Mouse (Mus musculus) heart, adult 11 months (tissue): ENCODE data around the gene Dffa.
A peak's percentile ranks its signal among the peaks of the same experiment; 100 is the strongest.
"Not testable (repeated sequence)": the region's sequence is repeated elsewhere in the genome, so short reads cannot be mapped to it uniquely, and the experiment has no call there.

Experiments
- DNase-seq: peaks from one replicate; pipeline ENCODE4 v3.0.0; 2022

Gene Dffa

GRCm38 (mm10) chr4:149149611-149150010 lies 45.7 kb downstream of the Dffa start:
- DNase-seq, result peak; percentile 94

GRCm38 (mm10) chr4:149150256-149150655 lies 46.3 kb downstream of the Dffa start:
- DNase-seq, result peak; percentile 90

GRCm38 (mm10) chr4:149150721-149151120 lies 46.8 kb downstream of the Dffa start:
- DNase-seq, result peak; percentile 90

DNA sequence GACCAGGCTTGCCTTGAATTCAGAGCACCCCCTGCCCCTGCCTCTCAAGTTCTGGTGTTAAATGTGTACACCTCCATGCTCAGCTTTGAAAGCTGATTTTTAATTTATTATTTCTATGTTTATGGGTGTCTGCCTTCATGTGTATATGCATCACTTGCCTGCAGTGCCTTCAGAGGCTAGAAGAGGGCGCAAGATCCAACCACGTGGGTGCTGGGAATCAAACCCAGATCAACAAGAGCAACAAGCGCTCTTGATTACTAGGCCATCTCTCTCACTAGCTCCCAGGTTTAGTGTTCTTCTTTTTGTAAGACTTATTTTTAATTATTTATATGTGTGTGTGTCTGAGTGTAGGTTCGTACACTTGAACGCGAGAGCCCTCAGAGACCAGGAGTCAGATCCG lies 50.9 kb downstream of the Dffa start:
- DNase-seq, result no peak

DNA sequence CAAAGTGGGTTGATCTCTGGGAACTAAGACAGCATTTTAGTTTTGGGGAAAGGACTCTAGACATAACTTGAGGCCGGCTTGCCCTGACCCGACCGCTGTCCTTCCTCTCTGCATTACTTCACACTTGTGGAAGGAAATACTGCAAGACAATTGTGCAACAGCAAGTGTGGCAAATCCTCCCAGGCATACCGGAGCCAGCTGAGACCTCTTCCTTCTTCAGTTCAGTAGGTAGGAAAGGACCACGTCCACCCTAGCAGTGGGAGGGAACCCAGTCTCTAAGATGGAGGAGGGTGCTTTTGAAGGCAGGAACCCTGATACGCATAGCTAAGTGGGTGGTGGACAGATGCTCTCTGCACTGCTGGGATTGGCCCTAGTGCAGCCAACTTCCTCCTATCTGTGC lies 51.8 kb downstream of the Dffa start:
- DNase-seq, result peak; percentile 95

DNA sequence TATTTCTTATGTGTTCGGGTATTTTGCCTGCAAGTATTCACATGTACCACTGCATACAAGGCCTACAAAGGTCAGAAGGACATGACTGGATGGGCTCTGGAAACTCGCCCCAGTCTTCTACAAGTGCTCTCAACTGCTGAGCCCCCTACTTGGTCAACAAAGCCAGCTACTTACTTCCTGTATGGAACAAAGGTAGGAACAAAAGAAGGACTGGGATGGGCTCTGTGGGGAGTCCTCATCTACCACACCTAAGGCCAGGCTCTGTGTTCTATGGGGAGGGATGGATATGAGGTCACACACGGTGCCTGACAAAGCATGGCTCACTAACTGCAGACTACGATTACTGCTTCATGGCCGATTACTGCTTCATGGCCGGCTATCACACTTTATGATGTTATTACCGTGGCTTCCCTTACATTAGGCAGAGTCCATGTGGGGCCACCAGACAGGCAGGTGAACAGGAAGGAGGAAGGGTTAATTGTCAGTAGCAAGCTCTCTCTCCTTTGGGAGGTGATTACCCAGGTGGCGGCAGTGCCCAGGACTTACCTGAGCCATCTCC lies 53.5 kb downstream of the Dffa start:
- DNase-seq, result no peak

GRCm38 (mm10) chr4:149159203-149159602 lies 55.3 kb downstream of the Dffa start:
- no peak for DNase-seq

DNA sequence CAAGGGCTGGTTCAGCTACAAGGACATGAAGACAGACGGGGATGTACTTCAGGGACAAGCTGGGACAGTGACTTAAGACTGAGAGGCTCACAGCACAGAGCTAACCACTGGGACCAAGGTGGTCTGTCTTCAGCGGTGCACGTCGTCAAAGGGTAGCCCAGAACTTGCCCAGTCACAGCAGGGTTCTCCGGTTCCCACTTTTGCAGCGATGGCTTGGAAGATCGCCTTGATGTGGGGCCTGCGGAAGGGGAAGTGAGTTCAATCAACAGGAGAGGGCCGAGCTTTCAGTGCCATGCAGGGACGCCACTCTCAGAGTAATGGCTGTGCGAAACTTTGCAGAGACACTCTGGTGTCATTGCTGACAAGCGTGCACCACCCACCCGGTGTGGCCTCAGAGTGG lies 55.9 kb downstream of the Dffa start:
- peak; percentile 94 for DNase-seq

GRCm38 (mm10) chr4:149161166-149161565 lies 57.2 kb downstream of the Dffa start:
- DNase-seq, result no peak

GRCm38 (mm10) chr4:149163196-149163595 lies 59.2 kb downstream of the Dffa start:
- DNase-seq, result no peak

DNA sequence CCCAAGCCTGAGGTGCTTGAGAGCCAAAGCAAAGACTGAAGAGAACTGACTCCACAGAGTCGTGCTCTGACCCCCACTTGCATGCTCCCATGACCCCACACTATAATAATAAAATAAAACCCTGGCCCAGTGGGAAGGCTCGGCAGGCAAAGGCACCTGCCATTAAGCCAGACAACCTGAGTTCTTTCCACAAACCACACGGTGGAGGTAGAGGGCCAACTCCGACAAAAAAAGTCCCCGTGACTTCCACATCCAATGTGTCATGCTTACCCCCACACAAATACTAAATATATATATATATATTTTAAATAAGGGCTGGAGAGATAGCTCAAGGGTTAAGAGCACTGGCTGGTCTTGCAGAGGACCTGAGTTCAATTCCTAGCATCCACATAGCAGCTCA lies 60.2 kb downstream of the Dffa start:
- no peak for DNase-seq

DNA sequence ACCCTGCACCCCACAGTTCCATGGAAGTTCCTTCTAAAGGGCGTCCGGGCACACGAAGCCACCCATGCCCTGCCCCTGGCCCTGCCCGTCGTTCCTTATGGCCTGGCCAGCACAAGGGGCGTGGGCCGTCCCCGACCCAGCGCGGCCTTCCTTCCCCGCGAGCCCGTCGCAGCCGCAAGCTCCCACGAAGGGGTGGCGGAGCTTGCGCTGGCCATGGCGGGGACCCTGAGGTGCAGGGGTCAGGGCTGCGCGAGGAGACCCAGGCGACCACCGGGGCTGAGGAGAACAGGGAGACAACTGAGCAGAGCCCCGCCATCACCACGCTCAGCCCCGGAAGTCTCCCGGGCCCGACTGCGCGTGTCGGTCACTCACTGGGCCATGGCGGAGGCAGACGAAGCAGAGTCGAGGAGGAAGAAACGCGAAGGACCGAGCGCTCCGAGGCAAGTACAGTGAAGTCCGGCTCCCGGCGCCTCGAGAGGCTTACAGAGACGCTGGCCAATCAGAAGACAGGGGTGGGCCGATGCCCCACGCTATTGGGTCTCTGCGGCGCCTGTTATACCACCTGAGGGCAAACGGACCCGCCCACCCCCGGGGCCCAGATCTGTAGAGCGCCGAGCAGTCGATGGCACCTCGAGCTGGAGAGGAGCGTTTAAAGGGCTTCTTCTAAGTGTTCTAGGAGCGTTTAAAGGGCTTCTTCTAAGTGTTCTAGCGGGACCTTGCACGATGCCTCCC lies 62.4 kb downstream of the Dffa start, which contains the start of gene Pgd:
Gene Pgd (minus strand): TSS at position 557 of the 732 bp plus-strand sequence.
- peak; percentile 100 for DNase-seq

GRCm38 (mm10) chr4:149166957-149167611 lies 63.1 kb downstream of the Dffa start:
- DNase-seq, result no peak

- no peak for DNase-seq
Observed at GRCm38 (mm10) chr4:149168016-149168415, 64.1 kb downstream of the Dffa start.

DNA sequence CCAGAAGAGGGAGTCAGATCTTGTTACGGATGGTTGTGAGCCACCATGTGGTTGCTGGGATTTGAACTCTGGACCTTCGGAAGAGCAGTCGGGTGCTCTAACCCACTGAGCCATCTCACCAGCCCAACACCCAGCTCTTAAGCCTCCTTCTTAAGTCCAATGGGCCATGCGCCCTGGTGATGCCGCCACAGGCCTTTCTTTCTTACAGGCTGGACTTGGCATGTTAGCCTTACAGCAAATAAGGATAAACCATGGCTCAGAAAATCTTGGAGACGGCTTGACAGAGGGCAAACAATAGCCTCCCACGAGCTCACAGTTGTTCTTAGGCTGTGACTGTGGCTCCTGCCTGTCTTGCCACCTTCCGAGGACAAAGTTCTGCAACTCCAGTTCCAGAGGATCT lies 66.0 kb downstream of the Dffa start:
- not testable (repeated sequence) for DNase-seq
